Mouse (Mus musculus) cerebellum, postnatal 14 days (tissue): ENCODE measurements around the gene Sorcs2.

Source experiments
- DNase-seq, 2 experiments: peaks; one replicate each; pipeline ENCODE4 v3.0.0; 2021; ENCODE audit warnings: mixed read lengths in 2 of 2

The Sorcs2 gene

GRCm38 (mm10) chr5:36355683-36356082 is 42.3 kb downstream of the Sorcs2 start:
- DNase-seq = no peak

GRCm38 (mm10) chr5:36353679-36354078 is 44.3 kb downstream of the Sorcs2 start:
- DNase-seq = no peak

GRCm38 (mm10) chr5:36353194-36353593 is 44.7 kb downstream of the Sorcs2 start:
- no peak for DNase-seq

GRCm38 (mm10) chr5:36346698-36347097 is 51.2 kb downstream of the Sorcs2 start:
- DNase-seq = no peak

GRCm38 (mm10) chr5:36339283-36339682 is 58.7 kb downstream of the Sorcs2 start:
- DNase-seq = no peak

- peak; percentile 49 to 55 for DNase-seq
Measured at GRCm38 (mm10) chr5:36336252-36336651, 61.7 kb downstream of the Sorcs2 start.

- DNase-seq = no peak
Measured at GRCm38 (mm10) chr5:36335661-36336060, 62.3 kb downstream of the Sorcs2 start.

GRCm38 (mm10) chr5:36334227-36334626 is 63.7 kb downstream of the Sorcs2 start:
- DNase-seq = peak; percentile 32 to 34

- peak; percentile 85 to 89 for DNase-seq
Measured at GRCm38 (mm10) chr5:36330472-36331155, 67.3 kb downstream of the Sorcs2 start.

- DNase-seq = peak; percentile 41 to 53
Measured at GRCm38 (mm10) chr5:36326057-36327010, 71.6 kb downstream of the Sorcs2 start.

- DNase-seq = peak; percentile 43 to 63
Measured at GRCm38 (mm10) chr5:36324140-36324572, 73.8 kb downstream of the Sorcs2 start.

GRCm38 (mm10) chr5:36323526-36323925 is 74.4 kb downstream of the Sorcs2 start:
- peak; percentile 74 to 84 for DNase-seq

GRCm38 (mm10) chr5:36321581-36321980 is 76.4 kb downstream of the Sorcs2 start:
- no peak for DNase-seq

GRCm38 (mm10) chr5:36320667-36321066 is 77.3 kb downstream of the Sorcs2 start:
- DNase-seq = no peak

GRCm38 (mm10) chr5:36317641-36318368 is 80.1 kb downstream of the Sorcs2 start:
- no peak for DNase-seq

- no peak for DNase-seq
Measured at GRCm38 (mm10) chr5:36315106-36315505, 82.8 kb downstream of the Sorcs2 start.

- DNase-seq = no peak
Measured at GRCm38 (mm10) chr5:36313353-36314079, 84.4 kb downstream of the Sorcs2 start.

- no peak for DNase-seq
Measured at GRCm38 (mm10) chr5:36312926-36313325, 85.0 kb downstream of the Sorcs2 start.

- DNase-seq = no peak
Measured at GRCm38 (mm10) chr5:36304299-36304980, 93.5 kb downstream of the Sorcs2 start.

GRCm38 (mm10) chr5:36301166-36301565 is 96.8 kb downstream of the Sorcs2 start:
- DNase-seq = peak in 1 of 2 experiments; percentile 40

GRCm38 (mm10) chr5:36298049-36298448 is 99.9 kb downstream of the Sorcs2 start:
- no peak for DNase-seq

- DNase-seq = no peak
Measured at GRCm38 (mm10) chr5:36297246-36297645, 100.7 kb downstream of the Sorcs2 start.
